Mouse (Mus musculus) gastrocnemius, postnatal 10 days (tissue): Measurements from ENCODE around the gene Slc35d2. TPM values are rescaled to one million over a fixed set of nuclear protein-coding genes. Genes with fewer than 3 reads are reported as not detected.

Experiments used
- DNase-seq: peaks from one replicate; pipeline ENCODE4 v3.0.0; 2021; ENCODE audit warnings: mixed read lengths
- long read RNA-seq, 2 experiments: library from polyadenylated mRNA; stranded (forward); transcript quantifications; one replicate each; pipeline ENCODE4 v2.0.0; 2021
- total RNA-seq, 2 experiments: library from RNA; stranded (reverse); gene quantifications; 2 replicates each; pipeline ENCODE4 v1.2.3; 2021

Gene Slc35d2
- 1 to 10 TPM; 1.3 to 1.8 TPM for total RNA-seq
- long read RNA-seq, experiment 1, partial matches to known transcripts: 0 of 2 reads
- long read RNA-seq, experiment 1, other reads (novel, unspliced or antisense): 1 of 2 reads
- long read RNA-seq, experiment 2, partial matches to known transcripts: 0 of 2 reads
- long read RNA-seq, experiment 2, other reads (novel, unspliced or antisense): 1 of 2 reads

DNA sequence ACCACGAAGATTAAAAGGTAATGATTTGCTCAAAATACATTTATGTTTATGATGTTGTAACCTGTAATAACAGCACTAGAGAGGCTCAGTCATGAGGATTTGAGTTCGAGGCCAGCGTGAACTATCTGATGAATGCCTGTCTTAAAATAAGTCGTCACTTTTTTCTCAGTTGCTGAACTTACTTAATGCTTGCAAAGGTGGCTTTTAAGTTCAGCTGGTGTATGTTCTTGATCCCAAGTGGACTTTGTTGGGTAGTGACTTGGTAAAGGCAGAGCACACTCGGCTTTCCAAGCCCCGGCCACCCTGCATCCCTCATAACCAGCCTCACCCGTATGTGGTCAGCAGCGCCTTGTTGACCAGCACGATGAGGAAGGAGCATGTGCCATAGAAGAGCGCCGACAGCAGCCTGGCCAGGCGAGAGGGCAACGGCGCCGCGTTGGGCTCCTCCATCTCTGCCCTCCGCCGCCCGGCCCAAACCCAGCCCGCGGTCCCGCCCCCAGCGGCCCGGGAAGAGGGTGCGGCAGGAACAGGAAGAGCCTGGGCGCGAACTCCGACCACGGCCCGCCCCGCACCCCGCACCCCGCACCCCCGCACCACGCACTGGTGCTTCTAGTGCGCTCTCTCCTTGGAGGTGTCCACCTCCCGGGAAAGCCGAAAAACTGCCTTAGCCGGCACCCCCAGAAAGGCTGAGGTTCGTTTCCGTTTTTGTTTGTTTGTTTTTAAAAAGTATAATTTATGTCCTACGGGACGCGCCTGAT lies at the start of gene Slc35d2:
TSS of gene Slc35d2 (minus strand) at position 511 of the 758 bp plus-strand sequence.
- DNase-seq: peak; percentile 72

DNA sequence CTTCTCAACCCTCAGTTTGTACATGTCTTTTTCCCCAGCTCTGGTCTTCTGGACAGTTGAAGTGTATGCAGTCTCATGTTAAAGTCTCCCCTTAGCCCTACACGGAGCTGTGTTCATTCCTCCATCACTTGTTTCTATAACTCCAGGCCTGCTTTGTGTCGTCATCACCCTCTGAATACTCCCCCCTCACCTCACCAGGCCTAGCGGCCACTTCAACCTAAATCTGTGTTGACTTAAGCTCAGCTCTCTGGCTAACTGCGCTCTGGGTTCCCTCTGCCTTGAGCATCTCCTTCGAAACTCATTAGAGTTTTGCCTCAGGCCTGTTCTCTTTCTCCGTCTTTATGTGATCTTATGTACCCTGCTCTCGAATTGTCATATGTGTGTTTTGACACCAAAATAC lies 48.8 kb upstream of the Slc35d2 start:
- DNase-seq: no peak

DNA sequence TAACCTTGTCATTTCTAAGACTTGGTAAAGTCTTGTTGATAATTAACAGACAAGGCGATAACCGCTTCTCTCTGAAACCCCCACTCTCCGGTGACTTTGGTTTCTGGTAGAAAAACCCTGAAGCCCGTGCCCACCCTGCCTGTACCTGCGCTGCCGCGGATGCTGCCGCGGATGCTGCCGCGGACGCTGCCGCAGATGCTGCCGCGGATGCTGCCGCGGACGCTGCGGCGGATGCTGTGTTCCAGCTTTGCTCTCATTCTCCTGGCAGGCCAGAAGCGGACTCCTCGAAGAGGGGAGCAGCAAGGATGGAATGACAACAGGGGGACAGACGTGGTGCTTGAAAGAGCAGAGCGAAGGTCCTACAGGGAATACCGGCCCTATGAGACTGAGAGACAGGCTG lies 40.6 kb upstream of the Slc35d2 start:
- no peak for DNase-seq

DNA sequence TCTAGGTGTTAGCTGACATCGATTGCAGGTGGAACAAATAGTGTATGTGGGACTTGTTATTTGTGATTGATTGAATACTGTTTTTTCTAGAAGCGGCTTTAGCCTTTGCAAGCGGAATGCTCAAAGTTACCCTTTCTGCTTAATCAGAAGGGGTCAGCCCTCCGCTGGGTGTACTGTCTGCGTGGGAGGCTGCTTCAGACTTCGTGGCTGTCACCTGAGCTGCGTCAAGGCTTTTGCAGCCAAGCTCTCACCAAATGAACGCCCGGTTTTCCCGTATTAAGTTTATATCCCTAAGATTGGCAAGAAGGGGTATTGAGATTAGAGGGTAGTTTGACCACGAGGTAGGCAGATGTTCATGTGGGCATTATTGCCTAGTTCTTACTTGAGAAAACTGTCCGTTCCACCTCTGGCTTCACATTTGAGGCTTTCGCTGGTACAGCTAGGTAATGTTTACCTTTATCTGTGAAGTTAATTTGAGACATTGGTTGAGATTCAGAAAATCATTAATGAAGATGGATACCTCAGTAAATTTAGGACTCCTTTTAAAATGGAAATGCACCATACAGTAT lies 34.1 kb upstream of the Slc35d2 start:
- no peak for DNase-seq

DNA sequence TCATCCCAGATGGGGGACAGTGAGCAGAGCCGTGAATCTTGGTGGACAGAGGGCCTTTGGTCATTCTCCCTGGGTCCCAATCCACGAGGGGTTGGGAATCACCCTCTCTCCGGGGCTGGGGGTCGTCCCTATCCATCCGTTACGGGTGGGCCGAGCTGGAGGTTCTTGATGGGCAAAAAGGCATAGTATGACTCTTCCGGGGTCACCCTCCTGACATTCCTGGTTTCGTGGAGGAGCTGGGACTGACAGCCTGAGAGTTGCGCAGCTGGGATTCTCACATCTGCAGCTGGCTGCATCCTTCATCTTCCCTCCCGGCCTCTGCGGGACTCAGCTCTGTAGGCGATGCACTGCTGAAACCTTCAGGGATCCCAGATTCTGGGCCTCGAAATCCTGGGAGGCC lies 33.5 kb upstream of the Slc35d2 start:
- peak; percentile 19 for DNase-seq

DNA sequence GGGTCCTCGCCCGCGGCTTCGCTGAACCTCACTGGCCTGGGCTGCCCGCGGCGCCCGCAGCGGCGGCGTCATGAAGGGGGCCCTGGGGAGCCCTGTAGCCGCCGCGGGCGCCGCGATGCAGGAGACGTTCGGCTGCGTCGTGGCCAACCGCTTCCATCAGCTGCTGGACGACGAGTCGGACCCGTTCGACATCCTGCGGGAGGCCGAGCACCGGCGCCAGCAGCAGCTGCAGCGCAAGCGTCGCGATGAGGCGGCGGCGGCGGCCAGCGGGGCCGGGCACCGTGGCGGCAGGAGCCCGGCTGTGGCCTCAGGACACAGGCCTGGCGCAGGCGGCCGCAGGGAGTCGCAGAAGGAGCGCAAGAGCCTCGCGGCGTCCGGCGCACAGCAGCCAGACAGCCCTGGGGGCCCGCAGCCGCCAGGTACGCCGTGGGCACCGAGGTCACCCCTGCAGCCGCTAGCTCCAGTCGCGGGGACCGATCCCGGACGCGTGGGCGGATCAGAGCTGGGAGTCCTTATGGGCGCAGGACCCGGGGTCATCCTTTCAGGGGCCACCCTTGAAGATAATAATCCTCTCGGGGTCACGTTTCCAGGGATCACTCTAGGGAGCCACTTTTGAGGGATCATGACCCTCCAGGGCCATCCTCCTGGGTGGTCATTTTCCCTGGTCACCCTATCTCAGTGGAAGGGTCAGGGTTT lies 32.9 kb upstream of the Slc35d2 start:
- DNase-seq: no peak

DNA sequence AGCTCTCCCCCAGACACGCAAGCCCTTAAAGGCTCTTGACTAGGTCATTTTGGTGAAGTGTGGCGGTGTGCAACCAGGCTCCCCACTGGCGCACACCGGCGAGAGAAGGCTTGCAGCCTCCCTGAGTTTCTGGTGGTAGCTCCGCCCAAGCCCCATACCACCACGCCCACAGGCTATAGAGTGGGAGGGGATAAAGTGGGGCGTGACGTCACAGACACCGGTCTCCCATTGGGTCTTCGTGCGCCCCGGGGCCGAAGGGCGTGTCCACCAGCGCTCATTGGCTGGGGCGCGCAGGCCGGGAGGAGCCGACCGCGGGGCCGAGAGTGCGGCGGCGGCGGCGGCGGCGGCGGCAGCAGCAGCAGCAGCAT lies 32.4 kb upstream of the Slc35d2 start, which contains the start of gene Habp4:
TSS of gene Habp4 (plus strand) at position 277 of the 368 bp plus-strand sequence.
- peak; percentile 96 for DNase-seq

DNA sequence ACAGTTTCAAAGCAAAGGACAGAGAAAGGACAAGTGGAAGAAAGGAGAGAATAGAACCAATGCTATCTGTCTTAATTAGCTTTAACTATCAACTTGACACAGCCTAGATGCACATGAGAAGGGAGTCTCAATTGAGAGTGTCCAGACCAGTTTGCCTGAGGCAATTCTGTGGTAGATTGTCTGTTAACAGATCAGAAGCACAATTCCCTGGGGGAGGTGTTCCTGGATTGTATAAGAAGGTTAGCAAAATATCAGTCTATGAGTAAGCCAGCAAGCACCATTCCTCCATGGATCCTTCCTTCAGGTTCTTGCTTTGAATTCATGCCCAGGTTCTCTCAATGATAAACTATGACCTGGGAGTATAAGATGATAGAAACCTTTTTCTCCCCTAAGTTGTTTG lies 27.8 kb upstream of the Slc35d2 start:
- DNase-seq: no peak

DNA sequence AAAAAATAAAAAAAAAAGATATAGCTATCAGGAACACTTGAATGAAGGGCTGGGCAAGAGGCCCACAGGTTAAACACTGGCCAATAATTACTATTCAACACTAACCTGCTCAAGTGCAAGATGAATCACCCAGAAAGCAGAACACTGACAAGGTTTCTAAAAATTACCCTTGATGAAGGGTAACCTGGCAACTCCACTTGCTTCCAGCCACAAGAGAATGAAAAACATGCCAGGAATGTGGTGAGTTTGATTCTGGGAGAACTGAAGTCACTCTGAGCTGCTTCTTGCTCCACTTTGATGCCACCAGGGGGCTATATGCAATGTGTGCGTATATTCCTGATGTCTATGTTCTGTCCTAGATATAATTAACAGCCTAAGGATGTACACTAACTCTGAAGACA lies 26.0 kb upstream of the Slc35d2 start:
- no peak for DNase-seq

DNA sequence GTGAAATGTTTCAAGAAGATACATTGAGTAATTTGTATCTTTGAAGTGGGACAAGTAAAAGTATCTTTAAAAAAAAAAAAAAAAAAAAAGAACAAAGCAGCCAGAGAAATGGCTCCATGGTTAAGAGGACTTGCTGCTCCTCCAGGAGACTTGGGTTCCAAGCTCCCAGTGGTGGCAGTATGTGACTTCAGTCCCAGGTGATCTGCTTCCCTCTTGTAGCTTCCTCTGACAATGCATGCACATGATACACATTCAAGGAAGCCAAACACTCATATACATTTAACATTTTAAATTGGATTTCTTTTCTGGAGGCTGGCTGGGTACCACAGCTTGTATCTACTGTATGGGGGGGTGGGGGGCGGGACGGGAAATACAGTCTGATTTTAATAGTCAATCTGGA lies 25.5 kb upstream of the Slc35d2 start:
- DNase-seq: no peak

DNA sequence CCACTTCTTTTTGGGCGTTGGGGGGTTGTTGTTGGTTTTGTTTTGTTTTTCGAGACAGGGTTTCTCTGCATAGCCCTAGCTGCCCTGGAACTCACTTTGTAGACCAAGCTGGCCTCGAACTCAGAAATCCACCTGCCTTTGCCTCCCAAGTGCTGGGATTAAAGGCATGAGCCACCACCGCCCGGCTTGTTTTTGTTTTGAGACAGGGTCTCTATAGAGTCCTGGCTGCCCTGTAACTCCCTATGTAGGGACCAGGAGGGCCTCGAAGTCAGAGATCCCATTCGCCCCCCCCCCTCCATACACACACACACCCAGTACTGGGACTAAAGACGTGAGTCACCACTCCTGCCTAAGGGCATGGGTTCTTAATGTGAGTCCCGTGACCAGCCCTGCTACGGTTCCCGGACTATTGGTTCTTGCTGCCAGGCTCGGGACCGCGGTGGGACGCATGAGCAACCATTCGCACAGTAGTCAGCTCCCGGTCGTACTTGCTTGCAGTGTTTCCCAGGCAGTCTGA lies 24.6 kb upstream of the Slc35d2 start:
- DNase-seq: peak; percentile 34

DNA sequence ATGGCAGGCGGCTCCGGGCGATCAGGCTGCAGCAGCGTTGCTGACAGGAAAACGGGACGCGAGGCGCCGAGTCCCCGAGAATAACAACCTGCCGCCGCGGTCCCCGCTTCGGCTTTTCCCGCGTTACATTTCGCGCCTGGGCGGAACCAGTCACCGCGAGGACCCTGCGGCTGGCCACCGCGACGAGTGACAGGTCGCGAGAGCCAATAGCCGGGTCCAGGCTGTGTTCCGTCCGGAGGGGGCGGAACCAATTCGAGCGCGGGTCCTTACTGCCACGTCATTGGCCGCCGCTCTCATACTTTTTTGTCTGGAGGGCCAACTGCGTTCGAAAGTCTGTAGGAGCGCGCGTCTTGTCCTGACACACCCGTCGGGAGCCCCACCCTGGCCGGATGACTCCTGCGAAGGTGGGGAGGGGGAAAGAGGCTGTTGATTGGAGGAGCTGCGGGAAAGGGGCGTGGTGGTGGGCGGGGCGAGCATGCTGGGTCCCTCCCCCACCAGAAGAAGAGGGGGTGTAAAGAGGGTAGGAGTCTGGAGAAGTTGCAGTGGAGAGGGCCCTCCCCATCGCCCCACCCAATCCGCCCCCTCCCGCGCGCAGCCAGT lies 24.0 kb upstream of the Slc35d2 start, which contains the start of gene Zfp367:
TSS of gene Zfp367 (minus strand) at position 120 of the 600 bp plus-strand sequence.
- DNase-seq: peak; percentile 95

DNA sequence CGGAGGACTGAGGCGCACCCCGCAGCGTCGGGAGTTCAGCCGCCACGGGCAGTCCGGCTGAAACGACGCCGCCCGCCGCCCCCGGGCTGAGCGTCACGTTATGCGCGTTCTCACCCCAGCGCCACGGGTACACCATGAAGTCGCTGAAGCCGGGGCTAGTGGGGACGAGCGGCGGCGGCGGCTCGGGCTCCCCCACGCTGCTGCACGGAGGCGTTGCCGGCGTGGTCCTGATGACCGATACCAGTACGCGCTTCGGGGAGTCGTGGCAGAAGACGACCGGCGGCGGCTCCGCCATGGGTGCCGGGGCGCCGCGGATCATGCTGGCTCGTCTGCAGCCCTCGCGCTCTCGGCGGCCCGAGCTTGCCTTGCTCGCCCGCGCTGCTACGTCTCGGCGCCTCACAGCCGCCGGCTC lies 23.5 kb upstream of the Slc35d2 start:
- DNase-seq: peak; percentile 49

DNA sequence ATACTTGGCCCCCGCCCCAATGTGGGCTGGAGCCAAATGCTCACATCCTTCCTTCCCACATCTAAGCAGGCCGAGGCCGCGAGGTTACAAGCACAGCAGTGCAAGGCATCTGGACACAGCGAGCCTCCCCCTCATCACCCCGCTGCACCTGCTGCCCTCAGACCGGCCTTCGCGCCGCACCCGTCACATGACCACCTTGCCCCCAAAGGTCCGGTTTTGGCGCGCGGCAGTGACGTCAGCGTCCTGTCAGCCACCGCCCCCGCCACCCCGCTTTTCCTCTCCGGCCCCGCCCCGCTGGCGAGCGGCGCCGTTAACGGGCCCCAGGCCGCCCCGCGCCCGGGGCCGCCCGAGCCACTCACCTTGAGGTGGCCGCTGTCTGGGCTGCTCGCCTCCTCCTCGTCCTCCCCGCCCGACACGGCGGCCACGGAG lies 23.1 kb upstream of the Slc35d2 start:
- peak; percentile 87 for DNase-seq

DNA sequence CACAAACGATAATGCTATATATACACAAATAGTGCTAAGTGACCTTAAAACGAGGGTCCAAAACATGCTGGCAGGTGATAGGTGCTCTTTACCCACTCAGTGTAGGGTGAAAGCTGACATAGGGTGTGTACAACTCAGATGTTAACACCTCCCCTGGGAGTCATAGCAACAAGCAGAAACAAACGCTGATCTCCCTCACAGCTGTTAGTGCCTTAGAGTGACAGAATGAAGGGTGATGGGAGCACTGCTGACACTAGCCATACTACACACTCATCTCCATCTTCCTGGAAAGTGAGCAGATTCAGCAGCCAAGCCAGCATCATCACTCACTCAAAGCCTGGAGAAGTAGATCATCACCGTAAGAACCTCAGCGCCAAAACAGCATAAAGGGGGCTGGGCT lies 21.0 kb upstream of the Slc35d2 start:
- DNase-seq: no peak

DNA sequence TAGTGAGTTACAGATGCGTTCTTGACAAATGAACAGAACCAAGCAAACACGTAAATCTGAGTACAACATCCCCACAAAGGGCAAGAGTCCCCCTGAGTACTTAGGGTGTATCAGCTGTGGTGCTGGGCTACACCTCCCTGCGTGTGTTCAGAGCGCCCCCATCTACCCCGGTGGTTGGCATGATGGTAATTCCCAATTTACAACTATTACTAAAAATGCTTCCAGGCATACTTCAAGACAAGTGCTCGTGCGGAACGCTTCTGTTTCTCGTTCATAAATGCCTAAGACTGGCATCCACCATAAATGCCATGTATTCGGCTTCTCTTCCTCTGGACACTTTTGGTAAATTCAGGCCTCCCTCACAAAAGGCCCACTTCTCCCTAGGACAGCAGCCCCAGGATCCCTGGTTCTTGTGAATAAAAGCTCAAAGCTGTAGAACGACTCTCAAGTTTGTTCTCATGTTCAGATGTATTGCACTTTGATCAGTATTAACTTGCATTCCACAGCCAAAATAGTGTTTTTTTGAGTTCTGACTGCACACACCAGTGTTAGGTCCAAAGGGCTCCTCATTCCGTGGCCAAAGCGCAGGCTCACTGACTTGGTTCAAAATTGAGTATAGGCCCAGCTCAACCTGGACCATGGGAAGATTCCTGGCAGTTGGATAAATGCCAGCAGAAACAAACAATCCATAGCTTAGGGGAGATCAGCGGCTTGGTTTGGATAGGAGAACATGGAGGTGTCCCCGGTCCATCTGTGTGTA lies 628 bp upstream of the Slc35d2 start:
- DNase-seq: peak; percentile 17

DNA sequence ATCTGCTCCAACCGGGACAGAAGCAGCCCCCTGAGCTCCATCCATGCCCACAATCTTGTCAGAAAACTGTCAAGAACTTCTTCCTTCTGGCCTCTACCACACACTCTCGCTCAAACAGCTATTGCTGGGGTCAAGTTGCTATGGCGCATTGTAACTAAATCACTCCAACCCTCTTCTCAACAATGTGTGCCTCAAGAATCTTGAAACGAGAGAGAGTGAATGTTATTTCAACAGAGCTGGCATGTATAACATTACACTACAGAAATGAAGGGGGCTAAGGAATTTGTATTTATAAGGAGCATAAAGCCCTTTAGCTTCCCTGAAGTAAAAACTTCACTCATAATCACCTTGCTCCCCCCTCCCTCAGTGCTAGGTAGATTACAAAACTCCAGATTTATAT lies 2.9 kb downstream of the Slc35d2 start:
- DNase-seq: no peak

DNA sequence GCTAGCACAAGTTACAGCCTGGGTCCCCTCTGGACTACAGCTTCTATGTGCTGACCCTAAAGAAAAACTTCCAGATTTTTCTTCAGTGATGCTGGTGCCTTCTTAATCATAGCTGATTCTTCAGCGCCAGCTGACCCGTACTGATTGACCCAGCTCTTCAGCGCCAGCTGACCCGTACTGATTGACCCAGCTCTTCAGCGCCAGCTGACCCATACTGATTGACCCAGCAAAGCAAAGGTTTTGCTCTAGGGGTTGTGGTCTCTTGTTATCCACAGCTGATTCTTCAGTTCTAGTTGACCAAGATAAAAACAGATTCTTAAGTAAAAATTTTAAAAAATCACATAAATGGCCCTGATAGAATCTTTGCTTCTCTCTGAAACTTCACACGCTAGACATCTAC lies 4.3 kb downstream of the Slc35d2 start:
- DNase-seq: no peak

DNA sequence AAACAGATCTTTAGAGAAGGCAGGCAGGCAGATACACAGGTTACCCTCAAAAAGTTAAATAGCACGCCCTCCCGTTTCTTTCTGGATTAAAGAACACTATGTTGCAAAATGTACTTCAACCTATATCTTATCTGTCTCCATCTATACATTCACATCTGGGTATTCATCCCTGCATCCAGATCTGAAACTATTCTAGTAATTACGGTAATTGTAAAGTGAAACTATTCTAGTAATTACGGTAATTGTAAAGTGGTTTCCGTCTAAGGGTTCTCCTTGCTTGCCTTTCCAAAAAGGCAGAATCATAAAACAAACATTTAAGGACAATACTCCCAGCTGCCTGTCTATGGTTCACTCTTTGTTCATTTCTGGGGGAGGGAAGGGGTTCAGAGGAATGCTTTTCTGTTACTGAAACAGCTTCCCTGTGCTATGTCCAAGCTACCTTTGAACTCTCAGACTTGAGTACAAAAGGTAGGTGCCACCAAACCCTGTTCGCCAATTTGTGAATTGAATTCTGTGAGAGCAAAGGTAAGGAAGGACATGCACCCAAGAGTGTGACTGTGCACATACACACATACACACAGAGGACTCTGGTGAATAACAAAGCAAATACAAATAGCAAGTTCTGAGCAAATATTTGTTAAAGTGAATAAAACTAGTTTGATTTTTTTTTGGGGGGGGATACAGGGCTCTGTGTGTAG lies 5.5 kb downstream of the Slc35d2 start:
- no peak for DNase-seq

DNA sequence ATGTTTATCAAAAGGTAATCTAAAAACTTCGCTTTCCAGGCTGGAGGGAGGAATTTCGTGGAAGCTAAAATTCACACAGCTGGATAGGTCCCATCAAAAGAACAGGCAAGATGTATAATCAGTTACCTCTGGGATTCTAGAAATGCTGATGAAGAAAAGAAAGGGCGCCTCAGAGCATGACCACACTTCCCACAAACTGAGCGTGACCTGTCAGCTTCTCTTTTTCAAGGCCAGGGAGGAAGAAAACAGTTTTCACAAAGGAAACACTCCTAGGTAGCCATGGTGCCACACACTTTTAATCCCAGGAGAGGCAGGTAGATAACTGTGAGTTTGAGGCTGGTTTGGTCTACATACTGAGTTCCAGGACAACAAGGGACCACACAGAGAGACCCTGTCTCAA lies 8.4 kb downstream of the Slc35d2 start:
- no peak for DNase-seq

DNA sequence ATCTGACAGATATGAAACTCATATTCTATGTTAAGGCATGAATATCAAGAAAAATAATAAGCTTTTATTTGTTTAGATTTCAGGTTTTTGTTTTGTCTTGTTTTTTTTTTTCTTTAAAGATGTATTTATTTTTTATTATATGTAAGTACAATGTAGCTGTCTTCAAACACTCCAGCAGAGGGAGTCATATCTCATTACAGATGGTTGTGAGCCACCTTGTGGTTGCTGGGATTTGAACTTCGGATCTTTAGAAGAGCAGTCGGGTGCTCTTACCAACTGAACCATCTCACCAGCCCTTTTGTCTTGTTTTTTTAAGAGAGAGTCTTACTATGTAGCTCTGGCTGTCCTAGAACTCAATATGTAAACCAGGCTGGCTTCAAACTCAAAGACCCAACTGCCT lies 11.7 kb downstream of the Slc35d2 start:
- no peak for DNase-seq
